Mouse (Mus musculus): ENCODE data around the gene Gm44579.
A peak's percentile ranks its signal among the peaks of the same experiment; 100 is the strongest.

GRCm38 (mm10) chr15:98136871-98137270 lies 83.9 kb downstream of the Gm44579 start:
- TF ChIP-seq MAX (IDR thresholded peaks at IDR 0.05; ENCODE audit: low read depth) (no peak), POLR2AphosphoS2 (IDR thresholded peaks at IDR 0.05; ENCODE audit: insufficient read length, low read depth) (peak; percentile 73), POLR2A (IDR thresholded peaks at IDR 0.05; ENCODE audit: insufficient read length, low read depth) (peak; percentile 24), CEBPB (IDR thresholded peaks at IDR 0.05; ENCODE audit: insufficient read depth, poor library complexity, severe bottlenecking) (no peak), USF1 (IDR thresholded peaks at IDR 0.05; ENCODE audit: low read depth) (no peak), MYOD1 (IDR thresholded peaks at IDR 0.05; ENCODE audit: control insufficient read depth in 1 of 3, insufficient read length in 2 of 3, low read depth in 2 of 3) (no peak), E2F4 (IDR thresholded peaks at IDR 0.05; ENCODE audit: insufficient read depth) (no peak), TCF12 (IDR thresholded peaks at IDR 0.05; ENCODE audit: insufficient read depth, poor library complexity, severe bottlenecking) (no peak), MYOG (IDR thresholded peaks at IDR 0.05; ENCODE audit: control insufficient read depth in 1 of 3, insufficient read depth in 1 of 3, insufficient read length in 2 of 3, low read depth in 2 of 3) (no peak), SRF (IDR thresholded peaks at IDR 0.05; ENCODE audit: control insufficient read depth, insufficient read length, low read depth) (no peak), REST (IDR thresholded peaks at IDR 0.05; ENCODE audit: insufficient read depth, insufficient read length) (no peak)
